Mouse (Mus musculus) small intestine, adult 2 months (tissue): ENCODE measurements around the gene Plekhd1.

ENCODE experiments used
- CTCF ChIP-seq: fragments of 200-500 bp; IDR thresholded peaks from 2 replicates; pipeline ENCODE4 v1.5.1; 2012; ENCODE audit warnings: low read depth, mild to moderate bottlenecking, control low read depth, inconsistent platforms, low read length, moderate library complexity, mixed read lengths; ENCODE audit not compliant: insufficient replicate concordance, insufficient read length; ENCODE audit errors: extremely low read depth
- POLR2A ChIP-seq: fragments of 200-500 bp; IDR thresholded peaks from 2 replicates; pipeline ENCODE4 v1.6.1; 2012; ENCODE audit warnings: low read depth, mild to moderate bottlenecking, control low read depth, inconsistent platforms, low read length, moderate library complexity

DNA sequence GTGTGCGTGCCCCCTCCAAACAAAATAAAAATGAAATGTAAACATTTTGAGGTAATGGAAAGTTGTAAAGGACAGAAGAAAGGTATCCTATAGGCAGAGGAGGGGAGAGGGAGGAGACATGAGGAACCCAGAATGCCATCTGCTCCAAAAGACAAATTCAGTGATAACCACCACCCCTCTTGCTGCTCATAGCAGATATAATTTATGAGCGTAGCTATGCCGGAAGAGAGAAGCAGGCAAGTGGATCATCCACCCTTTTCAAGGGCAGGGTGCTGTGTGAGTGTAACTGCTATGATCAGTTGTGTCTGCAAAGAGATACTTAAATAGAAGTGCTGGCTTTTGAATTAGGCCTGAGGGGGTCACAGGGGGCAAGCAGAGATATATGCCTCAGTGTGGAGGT is 8.8 kb upstream of the Plekhd1 start:
- TF ChIP-seq CTCF (no peak), POLR2A (no peak)
